Mouse (Mus musculus): ENCODE results near the gene Olfr681. TPM values are rescaled to one million over a fixed set of nuclear protein-coding genes. Genes with fewer than 3 reads are reported as not detected.
"Not testable (repeated sequence)": the region's sequence is repeated elsewhere in the genome, so short reads cannot be mapped to it uniquely, and the experiment has no call there.

The Olfr681 gene
- not detected in 2 replicates for polyA plus RNA-seq (2016; fragmentation: Nextera tagmentation; extraction: Ambion mirVana)

DNA sequence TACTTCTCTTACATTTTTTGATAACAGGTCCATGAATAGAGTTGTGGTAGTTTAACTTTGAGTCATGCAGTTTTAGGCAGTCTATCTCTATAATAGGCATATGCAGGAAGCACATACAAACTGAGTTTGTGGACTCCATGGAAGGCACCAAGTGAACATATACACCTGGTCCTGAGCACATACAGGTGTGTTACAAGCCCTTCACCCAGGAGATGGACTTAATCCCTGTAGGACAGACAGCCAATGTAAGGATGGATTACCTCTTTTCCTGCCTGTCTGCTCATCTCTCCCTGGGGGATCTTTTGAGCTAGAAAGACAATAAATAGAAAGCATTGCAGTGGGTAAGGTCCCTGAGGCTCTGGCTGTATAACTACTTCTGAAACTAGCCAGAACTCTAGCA is at the start of gene Olfr681:
TSS of gene Olfr681 (plus strand) at position 301 of the 400 bp plus-strand sequence.
- Histone ChIP-seq H3K36me3 (replicated peaks) (no peaks in the 10 kb centered on the region), H3K9me3 (no peaks in the 10 kb centered on the region), H3K4me1 (no peaks in the 10 kb centered on the region), H3K27me3 (ENCODE audit: poor library complexity, severe bottlenecking) (no peaks in the 10 kb centered on the region), H3K27ac (no peak within 1 kb of the TSS), H3K4me3 (no peak within 1 kb of the TSS)
- DNase-seq (ENCODE audit: extremely low spot score, low spot score), result no peak

DNA sequence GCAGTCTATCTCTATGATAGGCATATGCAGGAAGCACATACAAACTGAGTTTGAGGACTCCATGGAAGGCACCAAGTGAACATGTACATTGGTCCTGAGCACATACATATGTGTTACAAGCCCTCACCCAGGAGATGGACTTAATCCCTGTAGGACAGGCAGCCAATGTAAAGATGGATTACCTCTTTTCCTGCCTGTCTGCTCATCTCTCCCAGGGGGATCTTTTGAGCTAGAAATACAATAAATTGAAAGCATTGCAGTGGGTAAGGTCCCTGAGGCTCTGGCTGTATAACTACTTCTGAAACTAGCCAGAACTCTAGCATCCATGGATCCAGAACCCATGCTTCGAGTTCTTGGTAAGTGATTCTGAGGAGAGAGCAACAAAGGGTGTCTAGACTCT is 35.7 kb upstream of the Olfr681 start, which contains the start of gene Olfr679:
TSS of gene Olfr679 (plus strand) at position 301 of the 400 bp plus-strand sequence.
- no peak for DNase-seq (ENCODE audit: extremely low spot score, low spot score)
- 74% methylated on average over 1 of the region's 1 CpGs for WGBS

GRCm38 (mm10) chr7:105092717-105093116 is 23.9 kb upstream of the Olfr681 start, which contains the start of gene Olfr680-ps1:
TSS of gene Olfr680-ps1 (minus strand) at chr7:105092817.
- H3K27ac ChIP-seq; DNase-seq (ENCODE audit: extremely low spot score, low spot score); H3K4me3 ChIP-seq; H3K9me3 ChIP-seq; H3K4me1 ChIP-seq; H3K27me3 ChIP-seq (ENCODE audit: poor library complexity, severe bottlenecking); H3K36me3 ChIP-seq (replicated peaks): not testable (repeated sequence)

More for the DNA sequence above, 35.7 kb upstream of the Olfr681 start, which contains the start of gene Olfr679:
- Histone ChIP-seq H3K27ac (no peak within 1 kb of the TSS), H3K36me3 (replicated peaks) (no peaks in the 10 kb centered on the region), H3K9me3 (no peaks in the 10 kb centered on the region), H3K4me1 (no peaks in the 10 kb centered on the region), H3K4me3 (no peak within 1 kb of the TSS), H3K27me3 (ENCODE audit: poor library complexity, severe bottlenecking) (no peaks in the 10 kb centered on the region)

DNA sequence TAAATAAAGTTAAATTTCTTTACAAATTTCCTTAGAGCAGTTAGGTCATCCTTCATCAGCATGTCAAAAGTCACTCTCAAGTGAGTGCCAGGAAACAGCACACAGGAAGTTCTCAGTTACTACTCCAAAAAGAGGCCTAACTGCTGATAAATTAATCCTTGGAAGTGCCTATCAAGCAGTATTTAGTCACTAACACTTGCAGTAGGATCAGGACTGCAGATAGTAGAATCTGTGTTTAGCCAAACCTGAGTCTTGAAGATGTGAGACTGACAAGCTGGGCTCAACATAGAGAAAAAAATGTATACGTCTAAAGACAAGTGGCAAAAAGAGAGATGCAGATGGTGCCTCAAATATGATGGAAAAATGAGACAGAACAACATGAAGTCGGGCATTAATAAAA is 24.6 kb downstream of the Olfr681 start:
- Histone ChIP-seq H3K27me3 (ENCODE audit: poor library complexity, severe bottlenecking) (no peaks in the 10 kb centered on the region), H3K4me3 (no peak overlapping the region), H3K36me3 (replicated peaks) (no peaks in the 10 kb centered on the region), H3K9me3 (no peaks in the 10 kb centered on the region), H3K27ac (no peak overlapping the region), H3K4me1 (no peaks in the 10 kb centered on the region)
- no peak for DNase-seq (ENCODE audit: extremely low spot score, low spot score)
- 82% methylated on average over 2 of the region's 2 CpGs for WGBS

GRCm38 (mm10) chr7:105146912-105147311 is 30.3 kb downstream of the Olfr681 start, which contains the start of gene Olfr683:
TSS of gene Olfr683 (minus strand) at chr7:105147012.
- WGBS, result 81% methylated on average over 1 of the region's 1 CpGs
- H3K9me3 ChIP-seq, result no peaks in the 10 kb centered on the region

GRCm38 (mm10) chr7:105163553-105163952 is 46.9 kb downstream of the Olfr681 start, which contains the start of gene Olfr684:
TSS of gene Olfr684 (minus strand) at chr7:105163653.
- H3K27me3 ChIP-seq (ENCODE audit: poor library complexity, severe bottlenecking), result no peaks in the 10 kb centered on the region
- H3K4me3 ChIP-seq, result no peak within 1 kb of the TSS
- no peaks in the 10 kb centered on the region for H3K36me3 ChIP-seq (replicated peaks)
- no peak within 1 kb of the TSS for H3K27ac ChIP-seq
- DNase-seq (ENCODE audit: extremely low spot score, low spot score), result no peak
- no peaks in the 10 kb centered on the region for H3K4me1 ChIP-seq
- no peaks in the 10 kb centered on the region for H3K9me3 ChIP-seq
- WGBS, result 76% methylated on average over 1 of the region's 1 CpGs

More at GRCm38 (mm10) chr7:105146912-105147311, 30.3 kb downstream of the Olfr681 start, which contains the start of gene Olfr683:
- Histone ChIP-seq H3K4me3 (no peak within 1 kb of the TSS), H3K27ac (no peak within 1 kb of the TSS), H3K4me1 (no peaks in the 10 kb centered on the region), H3K27me3 (ENCODE audit: poor library complexity, severe bottlenecking) (no peaks in the 10 kb centered on the region), H3K36me3 (replicated peaks) (no peaks in the 10 kb centered on the region)
- DNase-seq (ENCODE audit: extremely low spot score, low spot score), result no peak

- Histone ChIP-seq H3K4me3 (no peak overlapping the region), H3K9me3 (no peaks in the 10 kb centered on the region), H3K4me1 (no peaks in the 10 kb centered on the region), H3K27ac (no peak overlapping the region), H3K27me3 (ENCODE audit: poor library complexity, severe bottlenecking) (no peaks in the 10 kb centered on the region), H3K36me3 (replicated peaks) (no peaks in the 10 kb centered on the region)
- WGBS, result 65% methylated on average over 4 of the region's 4 CpGs
- DNase-seq (ENCODE audit: extremely low spot score, low spot score), result no peak
Observed at GRCm38 (mm10) chr7:105170773-105171172, 54.1 kb downstream of the Olfr681 start.

Other genes starting within 250 kb of the Olfr681 start
- not detected in 2 replicates for gene Olfr665, start 238.8 kb upstream of the Olfr681 start, polyA plus RNA-seq (2016; fragmentation: Nextera tagmentation; extraction: Ambion mirVana)
- gene Olfr666, start 220.9 kb upstream of the Olfr681 start, polyA plus RNA-seq (2016; fragmentation: Nextera tagmentation; extraction: Ambion mirVana), result not detected in 2 replicates
- gene Olfr667, start 195.4 kb upstream of the Olfr681 start, polyA plus RNA-seq (2016; fragmentation: Nextera tagmentation; extraction: Ambion mirVana), result not detected in 2 replicates
- gene Olfr668, start 188.8 kb upstream of the Olfr681 start, polyA plus RNA-seq (2016; fragmentation: Nextera tagmentation; extraction: Ambion mirVana), result not detected in 2 replicates
- gene Olfr669, start 182.6 kb upstream of the Olfr681 start, polyA plus RNA-seq (2016; fragmentation: Nextera tagmentation; extraction: Ambion mirVana), result not detected in 2 replicates
- gene Olfr670, start 154.2 kb upstream of the Olfr681 start, polyA plus RNA-seq (2016; fragmentation: Nextera tagmentation; extraction: Ambion mirVana), result not detected in 2 replicates
- gene Olfr671, start 137.7 kb upstream of the Olfr681 start, polyA plus RNA-seq (2016; fragmentation: Nextera tagmentation; extraction: Ambion mirVana), result not detected in 2 replicates
- gene Olfr672, start 114.8 kb upstream of the Olfr681 start, polyA plus RNA-seq (2016; fragmentation: Nextera tagmentation; extraction: Ambion mirVana), result not detected in 2 replicates
- gene Olfr675, start 88.4 kb upstream of the Olfr681 start, polyA plus RNA-seq (2016; fragmentation: Nextera tagmentation; extraction: Ambion mirVana), result not detected in 2 replicates
- not detected in 2 replicates for gene Olfr676, start 84.1 kb upstream of the Olfr681 start, polyA plus RNA-seq (2016; fragmentation: Nextera tagmentation; extraction: Ambion mirVana)
- gene Olfr677, start 65.5 kb upstream of the Olfr681 start, polyA plus RNA-seq (2016; fragmentation: Nextera tagmentation; extraction: Ambion mirVana), result not detected in 2 replicates
- gene Olfr678, start 52.4 kb upstream of the Olfr681 start, polyA plus RNA-seq (2016; fragmentation: Nextera tagmentation; extraction: Ambion mirVana), result not detected in 2 replicates
- not detected in 2 replicates for gene Olfr679, start 35.6 kb upstream of the Olfr681 start, polyA plus RNA-seq (2016; fragmentation: Nextera tagmentation; extraction: Ambion mirVana)
- not detected in 2 replicates for gene Olfr680-ps1, start 24.0 kb upstream of the Olfr681 start, polyA plus RNA-seq (2016; fragmentation: Nextera tagmentation; extraction: Ambion mirVana)
- not detected in 2 replicates for gene Olfr683, start 30.2 kb downstream of the Olfr681 start, polyA plus RNA-seq (2016; fragmentation: Nextera tagmentation; extraction: Ambion mirVana)
- not detected in 2 replicates for gene Olfr684, start 46.8 kb downstream of the Olfr681 start, polyA plus RNA-seq (2016; fragmentation: Nextera tagmentation; extraction: Ambion mirVana)
- not detected in 2 replicates for gene Olfr685, start 69.2 kb downstream of the Olfr681 start, polyA plus RNA-seq (2016; fragmentation: Nextera tagmentation; extraction: Ambion mirVana)
- not detected in 2 replicates for gene Olfr686, start 90.6 kb downstream of the Olfr681 start, polyA plus RNA-seq (2016; fragmentation: Nextera tagmentation; extraction: Ambion mirVana)
- gene Olfr688, start 171.3 kb downstream of the Olfr681 start, polyA plus RNA-seq (2016; fragmentation: Nextera tagmentation; extraction: Ambion mirVana), result not detected in 2 replicates
- gene Olfr689, start 194.3 kb downstream of the Olfr681 start, polyA plus RNA-seq (2016; fragmentation: Nextera tagmentation; extraction: Ambion mirVana), result not detected in 2 replicates
- not detected in 2 replicates for gene Olfr690, start 217.3 kb downstream of the Olfr681 start, polyA plus RNA-seq (2016; fragmentation: Nextera tagmentation; extraction: Ambion mirVana)
- 0.11 TPM in 1 of 2 replicates, not detected in the other for gene Olfr691, start 225.4 kb downstream of the Olfr681 start, polyA plus RNA-seq (2016; fragmentation: Nextera tagmentation; extraction: Ambion mirVana)

Data from forebrain, embryonic 10.5 days (tissue).